Mouse (Mus musculus): Measurements from ENCODE around the gene Adamts2.

DNA sequence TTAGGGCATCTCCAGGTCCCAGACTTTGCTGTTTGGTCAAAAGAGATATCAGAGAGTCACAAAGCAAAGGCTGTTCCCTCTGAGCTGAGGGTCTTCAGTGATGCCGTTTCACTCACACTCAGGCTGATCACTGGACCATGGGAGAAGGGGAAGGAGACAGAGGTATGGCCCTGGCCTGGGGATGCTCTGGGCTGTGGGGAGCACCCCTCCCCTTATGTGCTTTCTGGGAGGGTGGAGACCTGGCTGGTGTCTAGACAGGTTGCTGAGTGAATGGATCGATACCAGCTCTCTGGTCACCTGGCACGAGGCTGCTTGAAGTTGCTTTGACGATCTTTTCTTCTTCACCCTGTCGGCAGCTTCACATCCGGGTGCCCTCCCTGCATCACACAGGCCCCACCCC, 113.2 kb downstream of the Adamts2 start:
- TF ChIP-seq CTCF (IDR thresholded peaks at IDR 0.05; ENCODE audit: low read depth) (no peak), EP300 (IDR thresholded peaks at IDR 0.05; ENCODE audit: low read depth) (no peak)

Measured in liver, postnatal 0 days (tissue).